Mouse (Mus musculus) midbrain, embryonic 15.5 days (tissue): ENCODE measurements around the gene Phf10. TPM values are rescaled to one million over a fixed set of nuclear protein-coding genes. Genes with fewer than 3 reads are reported as not detected.
"Not testable (repeated sequence)": the region's sequence is repeated elsewhere in the genome, so short reads cannot be mapped to it uniquely, and the experiment has no call there.

Source experiments
- ATAC-seq: fragments of 200-750 bp; cut with Nextera tagmentation; replicated peaks from 2 replicates; pipeline ENCODE4 v1.8.0; 2017; ENCODE audit warnings: moderate TSS enrichment
- H3K27ac ChIP-seq: fragments of 300-500 bp; sonication (generic); 2 replicates; pipeline ENCODE4 v1.5.1; 2015; ENCODE audit warnings: mild to moderate bottlenecking, inconsistent platforms
- H3K27me3 ChIP-seq: fragments of 300-500 bp; sonication (generic); replicated peaks from 2 replicates; pipeline ENCODE4 v1.6.1; 2015; ENCODE audit warnings: inconsistent platforms
- H3K36me3 ChIP-seq: fragments of 300-500 bp; sonication (generic); replicated peaks from 2 replicates; pipeline ENCODE4 v1.6.1; 2015; ENCODE audit warnings: inconsistent platforms
- H3K4me1 ChIP-seq: fragments of 300-500 bp; sonication (generic); 2 replicates; pipeline ENCODE4 v1.6.1; 2015; ENCODE audit warnings: inconsistent platforms
- H3K4me2 ChIP-seq: fragments of 300-500 bp; sonication (generic); 2 replicates; pipeline ENCODE4 v1.6.1; 2015; ENCODE audit warnings: inconsistent platforms, mild to moderate bottlenecking, moderate library complexity
- H3K4me3 ChIP-seq: fragments of 300-500 bp; sonication (generic); 2 replicates; pipeline ENCODE4 v1.5.1; 2015; ENCODE audit warnings: mild to moderate bottlenecking, inconsistent platforms
- H3K9ac ChIP-seq: fragments of 300-500 bp; sonication (generic); 2 replicates; pipeline ENCODE4 v1.6.1; 2015; ENCODE audit warnings: mild to moderate bottlenecking, inconsistent platforms
- H3K9me3 ChIP-seq: fragments of 300-500 bp; sonication (generic); 2 replicates; pipeline ENCODE4 v1.6.1; 2016; ENCODE audit warnings: inconsistent platforms
- WGBS: fragments of 180-500 bp; shearing (Covaris S2); methylation state at CpG from one replicate; pipeline ENCODE4 v1.1.7; 2015; ENCODE audit warnings: mixed read lengths; 5-methylcytosine and 5-hydroxymethylcytosine counted together
- polyA plus RNA-seq: library from polyadenylated mRNA; unstranded; fragments of >200 nt; fragmentation: Nextera tagmentation; extraction: Ambion mirVana; gene quantifications from 2 replicates; pipeline ENCODE4 v1.2.1, GENCODE M21; 2015

Phf10 gene
- polyA plus RNA-seq, 1 experiment from 2014 or later, result 15.9 TPM

GRCm38 (mm10) chr17:14906611-14907010 is 54.5 kb downstream of the Phf10 start:
- Histone ChIP-seq H3K9me3 (no peaks in the 10 kb centered on the region), H3K4me1 (no peaks in the 10 kb centered on the region), H3K4me3 (no peak overlapping the region), H3K9ac (no peak overlapping the region), H3K27me3 (no peaks in the 10 kb centered on the region), H3K4me2 (no peak overlapping the region), H3K27ac (no peak overlapping the region), H3K36me3 (no peaks in the 10 kb centered on the region)
- ATAC-seq, result no peak
- 39% methylated on average over 1 of the region's 1 CpGs for WGBS

- Histone ChIP-seq H3K4me1 (no peaks in the 10 kb centered on the region), H3K4me3 (no peak overlapping the region), H3K9ac (no peak overlapping the region), H3K4me2 (no peak overlapping the region), H3K36me3 (no peaks in the 10 kb centered on the region), H3K9me3 (no peaks in the 10 kb centered on the region), H3K27ac (no peak overlapping the region), H3K27me3 (no peaks in the 10 kb centered on the region)
- 56% methylated on average over 7 of the region's 7 CpGs for WGBS
- ATAC-seq, result peak; percentile 65
Measured at GRCm38 (mm10) chr17:14904637-14905265, 56.3 kb downstream of the Phf10 start.

GRCm38 (mm10) chr17:14904206-14904605 is 56.9 kb downstream of the Phf10 start:
- Histone ChIP-seq H3K4me3 (no peak overlapping the region), H3K36me3 (no peaks in the 10 kb centered on the region), H3K4me2 (no peak overlapping the region), H3K4me1 (no peaks in the 10 kb centered on the region), H3K9me3 (no peaks in the 10 kb centered on the region), H3K27me3 (no peaks in the 10 kb centered on the region), H3K27ac (no peak overlapping the region), H3K9ac (no peak overlapping the region)
- 83% methylated on average over 6 of the region's 6 CpGs for WGBS
- ATAC-seq, result peak; percentile 19; the same call in 1 of the 2 replicates

- WGBS, result 87% methylated on average over 3 of the region's 3 CpGs
- no peak for ATAC-seq
- no peaks in the 10 kb centered on the region for H3K36me3 ChIP-seq
- H3K4me2 ChIP-seq, result no peak overlapping the region
- H3K4me3 ChIP-seq, result no peak overlapping the region
- no peak overlapping the region for H3K9ac ChIP-seq
- H3K27me3 ChIP-seq, result no peaks in the 10 kb centered on the region
- no peaks in the 10 kb centered on the region for H3K9me3 ChIP-seq
- H3K27ac ChIP-seq, result no peak overlapping the region
- H3K4me1 ChIP-seq, result no peaks in the 10 kb centered on the region
Measured at GRCm38 (mm10) chr17:14903212-14903611, 57.9 kb downstream of the Phf10 start.

GRCm38 (mm10) chr17:14898972-14899371 is 62.1 kb downstream of the Phf10 start:
- WGBS, result 81% methylated on average over 1 of the region's 1 CpGs

GRCm38 (mm10) chr17:14895058-14895457 is 66.0 kb downstream of the Phf10 start:
- not testable (repeated sequence) for H3K4me2 ChIP-seq, H3K27me3 ChIP-seq, H3K4me3 ChIP-seq, H3K27ac ChIP-seq, H3K4me1 ChIP-seq, H3K36me3 ChIP-seq, ATAC-seq, H3K9me3 ChIP-seq, H3K9ac ChIP-seq

More at GRCm38 (mm10) chr17:14898972-14899371, 62.1 kb downstream of the Phf10 start:
- H3K4me3 ChIP-seq, result no peak overlapping the region
- H3K9me3 ChIP-seq, result no peaks in the 10 kb centered on the region
- no peaks in the 10 kb centered on the region for H3K27me3 ChIP-seq
- no peaks in the 10 kb centered on the region for H3K4me1 ChIP-seq
- H3K4me2 ChIP-seq, result no peak overlapping the region
- H3K36me3 ChIP-seq, result no peaks in the 10 kb centered on the region
- ATAC-seq, result no peak
- H3K9ac ChIP-seq, result no peak overlapping the region
- no peak overlapping the region for H3K27ac ChIP-seq

Other genes with a start within 250 kb of the Phf10 start
- 8.2 and 9.0 TPM in 2 replicates for gene Wdr27, start 18.1 kb downstream of the Phf10 start, polyA plus RNA-seq
- gene 1600012H06Rik, start 18.1 kb downstream of the Phf10 start, polyA plus RNA-seq, result 21.1 and 21.9 TPM in 2 replicates
- gene 9030025P20Rik, start 17.2 kb upstream of the Phf10 start, polyA plus RNA-seq, result 8.3 and 9.6 TPM in 2 replicates
- 1.6 TPM in 1 of 2 replicates, not detected in the other for gene Gm3417, start 17.5 kb upstream of the Phf10 start, polyA plus RNA-seq
- 9.9 and 10.5 TPM in 2 replicates for gene Gm3435, start 48.9 kb upstream of the Phf10 start, polyA plus RNA-seq
- gene Ermard, start 79.9 kb upstream of the Phf10 start, polyA plus RNA-seq, result 85.6 and 91.8 TPM in 2 replicates
- 0.53 TPM in 1 of 2 replicates, not detected in the other for gene Tcte3, start 80.2 kb upstream of the Phf10 start, polyA plus RNA-seq
- gene Gm3448, start 80.3 kb upstream of the Phf10 start, polyA plus RNA-seq, result 3.9 and 5.0 TPM in 2 replicates